Mouse (Mus musculus): ENCODE results near the gene Clspn.

DNA sequence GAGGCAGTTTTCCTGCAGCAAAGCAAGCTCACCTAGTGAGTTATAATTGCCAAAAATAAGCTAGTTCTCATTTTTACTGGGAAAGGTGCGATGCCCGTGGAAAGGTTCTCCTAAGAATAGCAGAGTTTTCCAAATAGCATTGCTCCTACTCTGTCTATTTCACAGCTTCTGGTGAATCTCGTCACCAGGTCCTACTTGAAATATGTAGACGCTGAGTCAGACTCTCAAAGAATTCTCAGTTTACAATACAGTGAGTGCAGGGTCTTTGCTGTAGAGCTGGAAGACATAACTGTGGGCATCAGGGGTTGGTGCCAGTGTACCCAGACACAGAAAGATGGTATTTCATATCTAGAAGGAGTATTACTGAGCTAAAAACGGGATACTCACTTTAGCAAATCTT is 45.7 kb upstream of the Clspn start:
- TF ChIP-seq USF1 (IDR thresholded peaks at IDR 0.05; ENCODE audit: low read depth): no peak
- no peak for TF ChIP-seq CTCF (IDR thresholded peaks at IDR 0.05; ENCODE audit: control insufficient read depth, insufficient read depth, insufficient read length)
- TF ChIP-seq MYOD1 (IDR thresholded peaks at IDR 0.05; ENCODE audit: control insufficient read depth, insufficient read length, low read depth): no peak
- TF ChIP-seq MAX (IDR thresholded peaks at IDR 0.05): no peak
- TF ChIP-seq MYOG (IDR thresholded peaks at IDR 0.05; ENCODE audit: control insufficient read depth, extremely low read depth, insufficient read length): no peak
- no peak for TF ChIP-seq FOSL1 (IDR thresholded peaks at IDR 0.05; ENCODE audit: insufficient read depth, low read length, poor library complexity, severe bottlenecking)
- no peak for TF ChIP-seq CEBPB (IDR thresholded peaks at IDR 0.05; ENCODE audit: low read depth)
